Mouse (Mus musculus): ENCODE data around the gene B3gat3. TPM values are rescaled to one million over a fixed set of nuclear protein-coding genes. Genes with fewer than 3 reads are reported as not detected.

The B3gat3 gene
- total RNA-seq, 1 experiment from 2014 or later = 41.9 TPM

Other genes with a start within 250 kb of the B3gat3 start
- 200 TPM for gene Slc3a2, start 197.0 kb upstream of the B3gat3 start, total RNA-seq (2023)
- gene Wdr74, start 184.5 kb upstream of the B3gat3 start, total RNA-seq (2023) = 89.2 TPM
- gene 1700092M07Rik, start 179.7 kb upstream of the B3gat3 start, total RNA-seq (2023) = 2.3 TPM
- 265 TPM for gene Stx5a, start 179.0 kb upstream of the B3gat3 start, total RNA-seq (2023)
- 559 TPM for gene Nxf1, start 163.3 kb upstream of the B3gat3 start, total RNA-seq (2023)
- 30.8 TPM for gene Tmem223, start 149.4 kb upstream of the B3gat3 start, total RNA-seq (2023)
- gene Tmem179b, start 145.9 kb upstream of the B3gat3 start, total RNA-seq (2023) = 61.1 TPM
- 9.8 TPM for gene Taf6l, start 134.0 kb upstream of the B3gat3 start, total RNA-seq (2023)
- 50.4 TPM for gene Polr2g, start 121.8 kb upstream of the B3gat3 start, total RNA-seq (2023)
- gene Zbtb3, start 117.8 kb upstream of the B3gat3 start, total RNA-seq (2023) = 0.26 TPM
- 21.2 TPM for gene Ttc9c, start 101.0 kb upstream of the B3gat3 start, total RNA-seq (2023)
- 101 TPM for gene Hnrnpul2, start 100.4 kb upstream of the B3gat3 start, total RNA-seq (2023)
- 16.0 TPM for gene AC129217.1, start 90.6 kb upstream of the B3gat3 start, total RNA-seq (2023)
- 37.6 TPM for gene Bscl2, start 82.9 kb upstream of the B3gat3 start, total RNA-seq (2023)
- gene Gng3, start 81.2 kb upstream of the B3gat3 start, total RNA-seq (2023) = not detected
- 0.91 TPM for gene Lrrn4cl, start 69.6 kb upstream of the B3gat3 start, total RNA-seq (2023)
- 116 TPM for gene Ubxn1, start 48.9 kb upstream of the B3gat3 start, total RNA-seq (2023)
- gene Uqcc3, start 39.5 kb upstream of the B3gat3 start, total RNA-seq (2023) = 36.2 TPM
- gene Lbhd1, start 36.6 kb upstream of the B3gat3 start, total RNA-seq (2023) = 9.4 TPM
- gene Gm49403, start 36.4 kb upstream of the B3gat3 start, total RNA-seq (2023) = not detected
- gene 1810009A15Rik, start 31.5 kb upstream of the B3gat3 start, total RNA-seq (2023) = 25.8 TPM
- 3.8 TPM for gene Gm49416, start 31.4 kb upstream of the B3gat3 start, total RNA-seq (2023)
- 18.6 TPM for gene Ints5, start 27.4 kb upstream of the B3gat3 start, total RNA-seq (2023)
- 134 TPM for gene Ganab, start 22.3 kb upstream of the B3gat3 start, total RNA-seq (2023)
- 3.0 TPM for gene Rom1, start 9.0 kb downstream of the B3gat3 start, total RNA-seq (2023)
- 70.7 TPM for gene Eml3, start 9.2 kb downstream of the B3gat3 start, total RNA-seq (2023)
- gene Mta2, start 21.5 kb downstream of the B3gat3 start, total RNA-seq (2023) = 172 TPM
- 39.7 TPM for gene Tut1, start 33.5 kb downstream of the B3gat3 start, total RNA-seq (2023)
- 533 TPM for gene Eef1g, start 46.7 kb downstream of the B3gat3 start, total RNA-seq (2023)
- 74.3 TPM for gene Ahnak, start 68.9 kb downstream of the B3gat3 start, total RNA-seq (2023)
- not detected for gene Scgb1a1, start 167.6 kb downstream of the B3gat3 start, total RNA-seq (2023)
- 14.4 TPM for gene Asrgl1, start 215.3 kb downstream of the B3gat3 start, total RNA-seq (2023)

Data from CD4-positive naive resting alpha-beta T cell, adult 76 days (primary cell).